Mouse (Mus musculus) limb, embryonic 12.5 days (tissue): ENCODE data around the gene Pip4p1. TPM values are rescaled to one million over a fixed set of nuclear protein-coding genes. Genes with fewer than 3 reads are reported as not detected.
"Not testable (repeated sequence)": the region's sequence is repeated elsewhere in the genome, so short reads cannot be mapped to it uniquely, and the experiment has no call there.

ENCODE experiments used
- ATAC-seq: fragments of 200-750 bp; cut with Nextera tagmentation; 2 replicates; pipeline ENCODE4 v1.8.0; 2017; ENCODE audit warnings: low read depth, moderate TSS enrichment; ENCODE audit not compliant: insufficient number of reproducible peaks, insufficient read depth, low FRiP score, low TSS enrichment
- H3K27ac ChIP-seq: fragments of 300-500 bp; sonication (generic); 2 replicates; pipeline ENCODE4 v1.5.1; 2016; ENCODE audit warnings: mild to moderate bottlenecking, moderate library complexity
- H3K27me3 ChIP-seq: fragments of 300-500 bp; sonication (generic); 2 replicates; pipeline ENCODE4 v1.6.1; 2016; ENCODE audit warnings: mild to moderate bottlenecking, moderate library complexity
- H3K36me3 ChIP-seq: fragments of 300-500 bp; sonication (generic); 2 replicates; pipeline ENCODE4 v1.6.1; 2016; ENCODE audit warnings: mild to moderate bottlenecking, moderate library complexity
- H3K4me1 ChIP-seq: fragments of 300-500 bp; sonication (generic); replicated peaks from 2 replicates; pipeline ENCODE4 v1.6.1; 2016
- H3K4me2 ChIP-seq: fragments of 300-500 bp; sonication (generic); 2 replicates; pipeline ENCODE4 v1.6.1; 2016; ENCODE audit warnings: mild to moderate bottlenecking, moderate library complexity
- H3K4me3 ChIP-seq: fragments of 300-500 bp; sonication (generic); replicated peaks from 2 replicates; pipeline ENCODE4 v1.5.1; 2016; ENCODE audit warnings: mild to moderate bottlenecking
- H3K9ac ChIP-seq: fragments of 300-500 bp; sonication (generic); replicated peaks from 2 replicates; pipeline ENCODE4 v1.6.1; 2016; ENCODE audit warnings: mild to moderate bottlenecking, moderate library complexity
- H3K9me3 ChIP-seq: fragments of 300-500 bp; sonication (generic); 2 replicates; pipeline ENCODE4 v1.6.1; 2016; ENCODE audit warnings: mild to moderate bottlenecking, moderate library complexity
- WGBS: fragments of 180-500 bp; shearing (Covaris S2); methylation state at CpG from one replicate; pipeline ENCODE4 v1.1.7; 2016; 5-methylcytosine and 5-hydroxymethylcytosine counted together
- polyA plus RNA-seq: library from polyadenylated mRNA; unstranded; fragments of >200 nt; fragmentation: Nextera tagmentation; extraction: Ambion mirVana; gene quantifications from 2 replicates; pipeline ENCODE4 v1.2.1, GENCODE M21; 2016

Pip4p1 gene
- polyA plus RNA-seq, 1 experiment from 2014 or later, result 59.1 TPM

- H3K27ac ChIP-seq, result no peak overlapping the region
- H3K9ac ChIP-seq, result no peak overlapping the region
- H3K4me1 ChIP-seq, result peaks cover 6% of the 10 kb centered on the region
- no peaks in the 10 kb centered on the region for H3K36me3 ChIP-seq
- no peak for ATAC-seq
- WGBS, result 83% methylated on average over 5 of the region's 5 CpGs
- H3K4me2 ChIP-seq, result no peak overlapping the region
- H3K9me3 ChIP-seq, result no peaks in the 10 kb centered on the region
- H3K27me3 ChIP-seq, result no peaks in the 10 kb centered on the region
- H3K4me3 ChIP-seq, result no peak overlapping the region
Measured at GRCm38 (mm10) chr14:50968216-50968980, 37.7 kb upstream of the Pip4p1 start.

GRCm38 (mm10) chr14:50958289-50958995 is 27.8 kb upstream of the Pip4p1 start:
- not testable (repeated sequence) for ATAC-seq, H3K4me3 ChIP-seq, H3K27ac ChIP-seq, H3K36me3 ChIP-seq, H3K27me3 ChIP-seq, H3K9ac ChIP-seq, H3K4me1 ChIP-seq, H3K9me3 ChIP-seq, H3K4me2 ChIP-seq
- 94% methylated on average over 5 of the region's 5 CpGs for WGBS

- not testable (repeated sequence) for H3K4me3 ChIP-seq, H3K27me3 ChIP-seq, H3K9ac ChIP-seq, H3K4me1 ChIP-seq, H3K36me3 ChIP-seq, ATAC-seq, H3K4me2 ChIP-seq, H3K27ac ChIP-seq, H3K9me3 ChIP-seq
- WGBS, result 57% methylated on average over 3 of the region's 3 CpGs
Measured at GRCm38 (mm10) chr14:50957146-50957545, 26.5 kb upstream of the Pip4p1 start.

GRCm38 (mm10) chr14:50956724-50957123 is 26.1 kb upstream of the Pip4p1 start:
- H3K36me3 ChIP-seq, H3K9me3 ChIP-seq, H3K4me2 ChIP-seq, H3K27me3 ChIP-seq, H3K4me3 ChIP-seq, H3K4me1 ChIP-seq, H3K9ac ChIP-seq, ATAC-seq, H3K27ac ChIP-seq: not testable (repeated sequence)
- WGBS, result 85% methylated on average over 6 of the region's 6 CpGs

- H3K4me3 ChIP-seq, H3K27me3 ChIP-seq, H3K9me3 ChIP-seq, H3K4me1 ChIP-seq, H3K27ac ChIP-seq, H3K9ac ChIP-seq, H3K36me3 ChIP-seq: not testable (repeated sequence)
- ATAC-seq, result peak; percentile 71; the same call in 1 of the 2 replicates
- WGBS, result 6% methylated on average over 19 of the region's 19 CpGs
- H3K4me2 ChIP-seq, result peak within 1 kb of the TSS; percentile 33
Measured at GRCm38 (mm10) chr14:50955942-50956508, 25.4 kb upstream of the Pip4p1 start, which contains the start of gene Pnp2. Gene Pnp2, plus strand, starts transcription at chr14:50955992.

GRCm38 (mm10) chr14:50955487-50955886 is 24.8 kb upstream of the Pip4p1 start:
- Histone ChIP-seq H3K9me3 (no peaks in the 10 kb centered on the region), H3K4me3 (no peak overlapping the region), H3K4me2 (no peak overlapping the region), H3K27ac (no peak overlapping the region), H3K27me3 (no peaks in the 10 kb centered on the region), H3K36me3 (peaks cover 9% of the 10 kb centered on the region), H3K4me1 (no peaks in the 10 kb centered on the region), H3K9ac (no peak overlapping the region)
- 86% methylated on average over 10 of the region's 10 CpGs for WGBS
- ATAC-seq, result no peak

- ATAC-seq, H3K27ac ChIP-seq, H3K4me1 ChIP-seq, H3K9me3 ChIP-seq, H3K36me3 ChIP-seq, H3K27me3 ChIP-seq: not testable (repeated sequence)
- Histone ChIP-seq H3K4me3 (peak overlapping the region; percentile 49), H3K9ac (peak overlapping the region; percentile 56), H3K4me2 (peak overlapping the region; percentile 69)
- WGBS, result 30% methylated on average over 3 of the region's 3 CpGs
Measured at GRCm38 (mm10) chr14:50945526-50945925, 14.9 kb upstream of the Pip4p1 start.

- Histone ChIP-seq H3K9ac (peak overlapping the region; percentile 56), H3K4me3 (peak overlapping the region; percentile 49), H3K4me2 (peak overlapping the region; percentile 69), H3K27ac (peak overlapping the region; percentile 93)
- H3K9me3 ChIP-seq, H3K36me3 ChIP-seq, H3K27me3 ChIP-seq, H3K4me1 ChIP-seq, ATAC-seq: not testable (repeated sequence)
- 12% methylated on average over 6 of the region's 6 CpGs for WGBS
Measured at GRCm38 (mm10) chr14:50945081-50945480, 14.4 kb upstream of the Pip4p1 start.

- not testable (repeated sequence) for H3K4me1 ChIP-seq, H3K27me3 ChIP-seq, H3K9me3 ChIP-seq, H3K36me3 ChIP-seq
- peak; percentile 95 for ATAC-seq
- H3K27ac ChIP-seq, result peak overlapping the region; percentile 93
- H3K9ac ChIP-seq, result peak overlapping the region; percentile 56
- under 1% methylated on average over 14 of the region's 15 CpGs for WGBS
- H3K4me2 ChIP-seq, result peak overlapping the region; percentile 69
- H3K4me3 ChIP-seq, result peak overlapping the region; percentile 49
Measured at GRCm38 (mm10) chr14:50944668-50945033, 14.0 kb upstream of the Pip4p1 start.

- H3K36me3 ChIP-seq, result peaks cover 6% of the 10 kb centered on the region; the same call in 1 of the 2 replicates
- no peaks in the 10 kb centered on the region for H3K27me3 ChIP-seq
- H3K4me3 ChIP-seq, result peak within 1 kb of the TSS; percentile 49
- no peaks in the 10 kb centered on the region for H3K9me3 ChIP-seq
- peak within 1 kb of the TSS; percentile 93 for H3K27ac ChIP-seq
- peak; percentile 99 for ATAC-seq
- H3K4me2 ChIP-seq, result peak within 1 kb of the TSS; percentile 69
- WGBS, result 19% methylated on average over 31 of the region's 31 CpGs
- 0 out of 2 replicates have a peak, but pooled peaks cover 8% of the 10 kb centered on the region for H3K4me1 ChIP-seq
- H3K9ac ChIP-seq, result peak within 1 kb of the TSS; percentile 56
Measured at GRCm38 (mm10) chr14:50943932-50944667, 13.4 kb upstream of the Pip4p1 start, which contains the start of gene Gm49342. Gene Gm49342, plus strand, starts transcription at chr14:50944517.

- Histone ChIP-seq H3K27me3 (no peaks in the 10 kb centered on the region), H3K4me2 (no peak overlapping the region), H3K36me3 (no peaks in the 10 kb centered on the region), H3K9me3 (no peaks in the 10 kb centered on the region), H3K9ac (no peak overlapping the region), H3K27ac (no peak overlapping the region), H3K4me3 (no peak overlapping the region), H3K4me1 (0 out of 2 replicates have a peak, but pooled peaks cover 1% of the 10 kb centered on the region)
- WGBS, result 46% methylated on average over 2 of the region's 2 CpGs
- ATAC-seq, result no peak
Measured at GRCm38 (mm10) chr14:50938940-50939339, 8.3 kb upstream of the Pip4p1 start.
